Mouse (Mus musculus): ENCODE data around the gene Ccl24. TPM values are rescaled to one million over a fixed set of nuclear protein-coding genes. Genes with fewer than 3 reads are reported as not detected.
"Not testable (repeated sequence)": the region's sequence is repeated elsewhere in the genome, so short reads cannot be mapped to it uniquely, and the experiment has no call there.

Gene Ccl24
- total RNA-seq (2021), result under 1 TPM in 1 of 2 experiments, not detected in 1; 0.28 TPM

- intact Hi-C loops (cut with DNase I), result no loop called here
- no peak for DNase-seq (ENCODE audit: extremely low spot score in 1 of 2, low spot score in 2 of 2)
Observed at GRCm38 (mm10) chr5:135573006-135573405, at the start of gene Ccl24. Gene Ccl24 (minus strand): TSS chr5:135573049.

- no peak for DNase-seq (ENCODE audit: extremely low spot score in 1 of 2, low spot score in 2 of 2)
- intact Hi-C loops (cut with DNase I), result no loop called here
Observed at GRCm38 (mm10) chr5:135621725-135622124, 48.9 kb upstream of the Ccl24 start.

- intact Hi-C loops (cut with DNase I), result no loop called here
- no peak for DNase-seq (ENCODE audit: extremely low spot score in 1 of 2, low spot score in 2 of 2)
Observed at GRCm38 (mm10) chr5:135620526-135620925, 47.7 kb upstream of the Ccl24 start.

GRCm38 (mm10) chr5:135619741-135620140 lies 46.9 kb upstream of the Ccl24 start:
- DNase-seq (ENCODE audit: extremely low spot score in 1 of 2, low spot score in 2 of 2), result not testable (repeated sequence)
- intact Hi-C loops (cut with DNase I), result loop anchor here (5.0 kb wide), 2 partner anchors 67 to 143 kb away; no protein-coding TSS in a partner anchor

- no peak for DNase-seq (ENCODE audit: extremely low spot score in 1 of 2, low spot score in 2 of 2)
- intact Hi-C loops (cut with DNase I), result loop anchor here (5.0 kb wide), 1 partner anchor 207 kb away; no protein-coding TSS in a partner anchor
Observed at GRCm38 (mm10) chr5:135609794-135610193, 36.9 kb upstream of the Ccl24 start.

GRCm38 (mm10) chr5:135607581-135607980 lies 34.7 kb upstream of the Ccl24 start:
- intact Hi-C loops (cut with DNase I), result no loop called here
- no peak for DNase-seq (ENCODE audit: extremely low spot score in 1 of 2, low spot score in 2 of 2)

GRCm38 (mm10) chr5:135606717-135607116 lies 33.9 kb upstream of the Ccl24 start:
- DNase-seq (ENCODE audit: extremely low spot score in 1 of 2, low spot score in 2 of 2); intact Hi-C loops (cut with DNase I): not testable (repeated sequence)

- DNase-seq (ENCODE audit: extremely low spot score in 1 of 2, low spot score in 2 of 2); intact Hi-C loops (cut with DNase I): not testable (repeated sequence)
Observed at GRCm38 (mm10) chr5:135604643-135605042, 31.8 kb upstream of the Ccl24 start.

GRCm38 (mm10) chr5:135589996-135590784 lies 17.3 kb upstream of the Ccl24 start:
- DNase-seq (ENCODE audit: extremely low spot score in 1 of 2, low spot score in 2 of 2), result no peak
- intact Hi-C loops (cut with DNase I), result no loop called here

- intact Hi-C loops (cut with DNase I), result no loop called here
- no peak for DNase-seq (ENCODE audit: extremely low spot score in 1 of 2, low spot score in 2 of 2)
Observed at GRCm38 (mm10) chr5:135587764-135588163, 14.9 kb upstream of the Ccl24 start.

GRCm38 (mm10) chr5:135585691-135586090 lies 12.8 kb upstream of the Ccl24 start:
- no peak for DNase-seq (ENCODE audit: extremely low spot score in 1 of 2, low spot score in 2 of 2)
- intact Hi-C loops (cut with DNase I), result no loop called here

- no peak for DNase-seq (ENCODE audit: extremely low spot score in 1 of 2, low spot score in 2 of 2)
- intact Hi-C loops (cut with DNase I), result no loop called here
Observed at GRCm38 (mm10) chr5:135582330-135582729, 9.5 kb upstream of the Ccl24 start.

- DNase-seq (ENCODE audit: extremely low spot score in 1 of 2, low spot score in 2 of 2), result peak; percentile 40 to 58
- intact Hi-C loops (cut with DNase I), result no loop called here
Observed at GRCm38 (mm10) chr5:135579331-135579751, 6.5 kb upstream of the Ccl24 start.

- intact Hi-C loops (cut with DNase I), result no loop called here
- no peak for DNase-seq (ENCODE audit: extremely low spot score in 1 of 2, low spot score in 2 of 2)
Observed at GRCm38 (mm10) chr5:135576055-135576454, 3.2 kb upstream of the Ccl24 start.

GRCm38 (mm10) chr5:135568698-135569097 lies 4.2 kb downstream of the Ccl24 start:
- DNase-seq (ENCODE audit: extremely low spot score in 1 of 2, low spot score in 2 of 2), result no peak
- intact Hi-C loops (cut with DNase I), result no loop called here

GRCm38 (mm10) chr5:135567556-135568265 lies 5.1 kb downstream of the Ccl24 start:
- intact Hi-C loops (cut with DNase I), result no loop called here

GRCm38 (mm10) chr5:135563469-135563868 lies 9.4 kb downstream of the Ccl24 start, which contains the start of gene Ccl26:
Gene Ccl26 (minus strand): TSS chr5:135563569.
- intact Hi-C loops (cut with DNase I), result no loop called here
- no peak for DNase-seq (ENCODE audit: extremely low spot score in 1 of 2, low spot score in 2 of 2)

More at GRCm38 (mm10) chr5:135567556-135568265, 5.1 kb downstream of the Ccl24 start:
- no peak for DNase-seq (ENCODE audit: extremely low spot score in 1 of 2, low spot score in 2 of 2)

- intact Hi-C loops (cut with DNase I), result no loop called here
- no peak for DNase-seq (ENCODE audit: extremely low spot score in 1 of 2, low spot score in 2 of 2)
Observed at GRCm38 (mm10) chr5:135557671-135558070, 15.2 kb downstream of the Ccl24 start.

- intact Hi-C loops (cut with DNase I), result no loop called here
Observed at GRCm38 (mm10) chr5:135557051-135557450, 15.8 kb downstream of the Ccl24 start.

GRCm38 (mm10) chr5:135556259-135556658 lies 16.6 kb downstream of the Ccl24 start:
- intact Hi-C loops (cut with DNase I), result no loop called here
- no peak for DNase-seq (ENCODE audit: extremely low spot score in 1 of 2, low spot score in 2 of 2)

More at GRCm38 (mm10) chr5:135557051-135557450, 15.8 kb downstream of the Ccl24 start:
- no peak for DNase-seq (ENCODE audit: extremely low spot score in 1 of 2, low spot score in 2 of 2)
